ENCODE assay signal across 26 mouse cellular contexts in genomic region chr2:114037926-114038325, GRCm38 (mm10). TPM values are rescaled to one million over a fixed set of nuclear protein-coding genes. Genes with fewer than 3 reads are reported as not detected.
DNase-seq lines count a peak whose midpoint lies in the region; ATAC-seq and TF ChIP-seq lines count a peak whose summit lies in the region.
"Had no signal": no experiment of that assay in that cellular context is flagged by ENCODE, and none has a peak within 500 bp of the region (broad histone marks: within the 10 kb centered on the region; RNA-seq: fewer than 3 reads in every experiment).

No protein-coding gene starts in this region.

- WGBS in liver, postnatal 0 days (ENCODE audit: insufficient replicate concordance), result 47% methylated on average over 2 of the region's 2 CpGs

- intact Hi-C loops in left cerebral cortex, postnatal 14 days (cut with DNase I), result no loop called here

- no peak for TF ChIP-seq EP300 in liver, postnatal 0 days (IDR thresholded peaks at IDR 0.05; ENCODE audit: low read depth)

- no peak overlapping the region for H3K4me2 ChIP-seq in liver, postnatal 0 days (ENCODE audit: low read depth, low read length)

- no peak for ATAC-seq in liver, postnatal 0 days
- ATAC-seq: activated CD4-positive, CD25-positive, alpha-beta regulatory T cell, adult 4 months; CD4-positive, CD25-positive, alpha-beta regulatory T cell, adult 4 months; Patski had no signal

- H3K9me3 ChIP-seq in liver, postnatal 0 days (ENCODE audit: low read length), result no peaks in the 10 kb centered on the region
- H3K9me3 ChIP-seq: G1E had no signal

- H3K4me1 ChIP-seq in liver, postnatal 0 days (ENCODE audit: insufficient read depth), result no peaks in the 10 kb centered on the region

- H3K4me3 ChIP-seq in liver, postnatal 0 days (ENCODE audit: low read depth, low read length), result no peak overlapping the region

- H3K27ac ChIP-seq in liver, postnatal 0 days (ENCODE audit: low read depth), result no peak overlapping the region

- no peaks in the 10 kb centered on the region for H3K36me3 ChIP-seq in liver, postnatal 0 days (replicated peaks; ENCODE audit: insufficient read depth, low read length)
- H3K36me3 ChIP-seq: G1E had no signal

- no peak for TF ChIP-seq CTCF in liver, postnatal 0 days (IDR thresholded peaks at IDR 0.05; ENCODE audit: low read depth)

- H3K27me3 ChIP-seq in liver, postnatal 0 days (ENCODE audit: insufficient read depth, low read length), result no peaks in the 10 kb centered on the region
- H3K27me3 ChIP-seq: CH12.LX had no signal

- peak; percentile 36 for DNase-seq in heart, adult 11 months
- DNase-seq in heart, adult 9 months (ENCODE audit: low spot score in 2 of 2), result no peak
- DNase-seq in retina, adult 2 months (ENCODE audit: low read depth, low spot score), result peak; percentile 79
- no peak for DNase-seq in retina, embryonic 14.5 days (ENCODE audit: low spot score)
- peak; percentile 79 for DNase-seq in retina, postnatal 1 day
- DNase-seq in retina, postnatal 7 days (ENCODE audit: low read depth, low spot score), result peak; percentile 49
- no peak for DNase-seq in liver, postnatal 0 days
- DNase-seq in left cerebral cortex, postnatal 14 days (ENCODE audit: low spot score in 2 of 2), result no peak
- DNase-seq: adrenal gland, adult 2 months; adrenal gland, adult 8-10 months; adrenal gland, postnatal 10 days; adrenal gland, postnatal 14 days; adrenal gland, postnatal 25 days; adrenal gland, postnatal 36 days; B cell, adult 2 months; cerebellum, adult 11 months; cerebellum, adult 11-12 months had no signal

- no peak overlapping the region for H3K9ac ChIP-seq in liver, postnatal 0 days (replicated peaks)

RNA-seq across cellular contexts. Expression of gene Actc1, which starts 15.4 kb away (rescaled TPM):
- polyA plus RNA-seq in liver, postnatal 0 days (2015; fragmentation: Nextera tagmentation; extraction: Ambion mirVana), result 1.1 and 12.1 TPM in 2 replicates
- not detected for total RNA-seq in left cerebral cortex, postnatal 14 days (2021)
- total RNA-seq: adrenal gland, adult 18-20 months; adrenal gland, adult 2 months; adrenal gland, adult 8-10 months; adrenal gland, postnatal 25 days; adrenal gland, postnatal 36 days; CH12.LX; G1E; MEL had no signal
- polyA plus RNA-seq: activated CD4-positive, CD25-positive, alpha-beta regulatory T cell, adult 4 months; CD4-positive, CD25-positive, alpha-beta regulatory T cell, adult 4 months; G1E; Patski had no signal

RNA-seq across cellular contexts. Expression of gene Gjd2, which starts 24.5 kb away (rescaled TPM):
- not detected in 2 replicates for polyA plus RNA-seq in liver, postnatal 0 days (2015; fragmentation: Nextera tagmentation; extraction: Ambion mirVana)
- total RNA-seq in left cerebral cortex, postnatal 14 days (2021), result 10 to 100 TPM; 14.5 to 16.1 TPM
- total RNA-seq: CH12.LX, ES-E14, G1E, MEL had no signal
- polyA plus RNA-seq: activated CD4-positive, CD25-positive, alpha-beta regulatory T cell, adult 4 months; C2C12; CD4-positive, CD25-positive, alpha-beta regulatory T cell, adult 4 months; G1E; Patski had no signal

Comparison
In these comparisons a context has a peak if more than half of its experiments do, and no peak if none do; other contexts are left out.
1. DNase-seq: peak in heart, adult 11 months (single experiment), retina, adult 2 months (single experiment), retina, postnatal 1 day (single experiment) and retina, postnatal 7 days (single experiment); none in heart, adult 9 months (0 of 2), retina, embryonic 14.5 days (single experiment), liver, postnatal 0 days (single experiment) and left cerebral cortex, postnatal 14 days (0 of 2).